Mouse (Mus musculus) v-Abl transformed pro-B cells (cell line): ENCODE measurements around the gene Gm6583.

Experiments used
- in situ Hi-C, 2 experiments: fragments of 400-800 bp; cut with MboI; formaldehyde crosslinking; loops; one replicate each; pipeline ENCODE4 v1.15.1; 2025; ENCODE audit not compliant: unreplicated experiment in 2 of 2

The Gm6583 gene

GRCm38 (mm10) chr5:112355910-112356309 is at the start of gene Gm6583:
Gene Gm6583 (minus strand): TSS chr5:112356033.
- in situ Hi-C loops: loop anchor here in 1 of 2 experiments (25.0 kb wide), 1 partner anchor 969 kb away; no protein-coding TSS in a partner anchor

GRCm38 (mm10) chr5:112402437-112402836 is 46.6 kb upstream of the Gm6583 start:
- in situ Hi-C loops: no loop called here

- in situ Hi-C loops: no loop called here
These were observed 43.5 kb upstream of the Gm6583 start for GRCm38 (mm10) chr5:112399284-112399683.

- in situ Hi-C loops: no loop called here
These were observed 40.2 kb upstream of the Gm6583 start for GRCm38 (mm10) chr5:112396066-112396465.

- in situ Hi-C loops: no loop called here
These were observed 39.1 kb upstream of the Gm6583 start, which contains the start of gene Asphd2 for GRCm38 (mm10) chr5:112394779-112395443. Gene Asphd2 (minus strand): TSS chr5:112394866.

- in situ Hi-C loops: no loop called here
These were observed 38.6 kb upstream of the Gm6583 start for GRCm38 (mm10) chr5:112394415-112394763.

- in situ Hi-C loops: no loop called here
These were observed 38.0 kb upstream of the Gm6583 start for GRCm38 (mm10) chr5:112393741-112394414.

GRCm38 (mm10) chr5:112391676-112392323 is 36.0 kb upstream of the Gm6583 start:
- in situ Hi-C loops: no loop called here

- in situ Hi-C loops: no loop called here
These were observed 35.2 kb upstream of the Gm6583 start for GRCm38 (mm10) chr5:112391002-112391401.

- in situ Hi-C loops: no loop called here
These were observed 33.5 kb upstream of the Gm6583 start for GRCm38 (mm10) chr5:112389352-112389751.

- in situ Hi-C loops: no loop called here
These were observed 30.1 kb upstream of the Gm6583 start for GRCm38 (mm10) chr5:112385973-112386372.

GRCm38 (mm10) chr5:112384805-112385472 is 29.1 kb upstream of the Gm6583 start:
- in situ Hi-C loops: no loop called here

- in situ Hi-C loops: no loop called here
These were observed 27.0 kb upstream of the Gm6583 start for GRCm38 (mm10) chr5:112382641-112383330.

- in situ Hi-C loops: no loop called here
These were observed 26.2 kb upstream of the Gm6583 start for GRCm38 (mm10) chr5:112382042-112382441.

GRCm38 (mm10) chr5:112381154-112381553 is 25.3 kb upstream of the Gm6583 start:
- in situ Hi-C loops: no loop called here

- in situ Hi-C loops: no loop called here
These were observed 22.9 kb upstream of the Gm6583 start for GRCm38 (mm10) chr5:112378716-112379115.

GRCm38 (mm10) chr5:112377380-112377779 is 21.5 kb upstream of the Gm6583 start:
- in situ Hi-C loops: no loop called here

GRCm38 (mm10) chr5:112376111-112376510 is 20.3 kb upstream of the Gm6583 start:
- in situ Hi-C loops: no loop called here

GRCm38 (mm10) chr5:112371933-112372332 is 16.1 kb upstream of the Gm6583 start:
- in situ Hi-C loops: loop anchor here in 1 of 2 experiments (25.0 kb wide), 1 partner anchor 985 kb away; no protein-coding TSS in a partner anchor

- in situ Hi-C loops: loop anchor here in 1 of 2 experiments (25.0 kb wide), 1 partner anchor 983 kb away; no protein-coding TSS in a partner anchor
These were observed 14.5 kb upstream of the Gm6583 start for GRCm38 (mm10) chr5:112370236-112370813.
